Mouse (Mus musculus): Measurements from ENCODE around the gene Rap1gds1. TPM values are rescaled to one million over a fixed set of nuclear protein-coding genes. Genes with fewer than 3 reads are reported as not detected.

Rap1gds1 gene
- polyA plus RNA-seq, 1 experiment from 2014 or later: 35.5 TPM

DNA sequence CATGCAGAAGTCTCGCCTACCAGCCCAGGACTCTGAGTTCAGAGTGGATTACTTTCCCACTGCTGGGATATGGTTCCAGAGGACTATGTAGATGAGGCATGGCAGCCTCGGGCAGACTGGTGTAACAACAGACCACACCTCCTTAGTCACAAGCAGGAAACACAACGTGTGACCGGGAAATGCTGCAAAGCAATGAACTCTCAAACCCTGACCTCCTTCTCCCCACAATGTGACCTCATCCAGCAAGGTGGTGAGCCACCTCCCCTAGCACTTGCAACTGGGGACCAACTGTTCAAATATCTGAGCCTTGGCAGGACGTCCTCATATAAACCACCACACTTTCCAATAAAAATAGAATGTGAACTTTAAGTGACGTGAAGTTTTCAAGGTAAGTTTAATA lies 41.8 kb downstream of the Rap1gds1 start:
- H3K4me2 ChIP-seq (ENCODE audit: low read length): no peak overlapping the region
- no peaks in the 10 kb centered on the region for H3K27me3 ChIP-seq (replicated peaks; ENCODE audit: control insufficient read depth, insufficient read depth, low read length)
- H3K9me3 ChIP-seq (replicated peaks; ENCODE audit: control insufficient read depth, low read length): no peaks in the 10 kb centered on the region
- no peak overlapping the region for H3K9ac ChIP-seq (ENCODE audit: low read length)
- no peaks in the 10 kb centered on the region for H3K36me3 ChIP-seq (ENCODE audit: control insufficient read depth, insufficient read depth, low read length)
- no peaks in the 10 kb centered on the region for H3K4me1 ChIP-seq (ENCODE audit: control insufficient read depth, insufficient read depth, low read length)
- H3K27ac ChIP-seq (ENCODE audit: low read depth, low read length): no peak overlapping the region
- H3K4me3 ChIP-seq (ENCODE audit: low read depth, low read length): no peak overlapping the region
- ATAC-seq: no peak
- 91% methylated on average over 6 of the region's 6 CpGs for WGBS
- DNase-seq (ENCODE audit: low spot score): no peak

DNA sequence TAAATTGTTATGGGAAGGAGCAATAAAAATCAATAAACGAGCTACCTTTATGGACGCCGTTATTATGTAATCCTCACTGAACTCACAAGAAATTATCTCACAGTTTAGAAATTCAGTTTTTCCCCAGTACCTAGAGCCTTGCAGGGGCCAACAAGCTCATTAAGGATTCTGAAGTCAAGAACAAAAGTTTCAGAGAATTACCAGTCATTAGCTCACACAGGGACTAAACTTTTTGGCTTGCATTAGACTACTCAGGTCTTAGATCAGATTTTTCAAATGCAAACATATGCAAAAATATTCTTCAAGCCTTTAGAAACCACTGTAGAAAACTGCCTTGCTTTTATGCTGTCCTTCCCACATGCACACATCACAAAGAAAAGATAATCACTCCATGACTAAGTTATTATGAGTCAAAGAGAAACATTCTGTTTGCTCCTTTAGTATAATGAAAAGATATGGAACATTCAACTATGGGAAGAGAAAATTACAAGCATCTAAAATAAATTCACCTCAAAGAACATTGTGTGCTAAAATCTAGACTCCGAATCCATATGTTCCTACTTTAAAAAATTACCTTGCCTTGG lies 44.3 kb downstream of the Rap1gds1 start:
- Histone ChIP-seq H3K36me3 (ENCODE audit: control insufficient read depth, insufficient read depth, low read length) (no peaks in the 10 kb centered on the region), H3K4me2 (ENCODE audit: low read length) (no peak overlapping the region), H3K9me3 (replicated peaks; ENCODE audit: control insufficient read depth, low read length) (no peaks in the 10 kb centered on the region), H3K4me3 (ENCODE audit: low read depth, low read length) (no peak overlapping the region), H3K27me3 (replicated peaks; ENCODE audit: control insufficient read depth, insufficient read depth, low read length) (no peaks in the 10 kb centered on the region), H3K9ac (ENCODE audit: low read length) (no peak overlapping the region), H3K27ac (ENCODE audit: low read depth, low read length) (no peak overlapping the region), H3K4me1 (ENCODE audit: control insufficient read depth, insufficient read depth, low read length) (no peaks in the 10 kb centered on the region)
- ATAC-seq (peak; percentile 68), DNase-seq (ENCODE audit: low spot score) (peak; percentile 54)
- WGBS: 44% methylated on average over 4 of the region's 4 CpGs

DNA sequence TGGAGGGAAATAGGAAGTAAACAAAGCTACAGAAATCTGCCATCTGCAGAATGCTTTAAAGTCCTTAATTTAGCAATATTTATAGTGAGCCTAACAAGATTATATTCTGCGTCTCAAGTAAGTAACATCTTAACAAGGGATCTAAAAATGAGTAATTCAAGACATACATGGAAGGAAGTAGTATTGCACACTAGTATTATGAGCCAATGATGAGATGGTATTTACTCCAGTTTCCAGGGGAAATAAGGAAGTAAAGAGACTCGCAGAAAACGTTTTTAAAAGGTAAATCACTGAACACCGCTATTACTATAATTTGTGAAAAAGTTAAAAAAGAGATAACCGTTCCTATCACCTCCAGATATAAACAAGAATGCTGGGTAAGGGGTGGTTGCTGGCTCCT lies 49.9 kb downstream of the Rap1gds1 start:
- no peaks in the 10 kb centered on the region for H3K36me3 ChIP-seq (ENCODE audit: control insufficient read depth, insufficient read depth, low read length)
- ATAC-seq (no peak), DNase-seq (ENCODE audit: low spot score) (no peak)
- H3K4me1 ChIP-seq (ENCODE audit: control insufficient read depth, insufficient read depth, low read length): peaks cover 7% of the 10 kb centered on the region
- no peak overlapping the region for H3K9ac ChIP-seq (ENCODE audit: low read length)
- H3K4me2 ChIP-seq (ENCODE audit: low read length): no peak overlapping the region
- WGBS: 93% methylated on average over 5 of the region's 5 CpGs
- no peaks in the 10 kb centered on the region for H3K27me3 ChIP-seq (replicated peaks; ENCODE audit: control insufficient read depth, insufficient read depth, low read length)
- H3K9me3 ChIP-seq (replicated peaks; ENCODE audit: control insufficient read depth, low read length): no peaks in the 10 kb centered on the region
- H3K27ac ChIP-seq (ENCODE audit: low read depth, low read length): no peak overlapping the region
- H3K4me3 ChIP-seq (ENCODE audit: low read depth, low read length): no peak overlapping the region

DNA sequence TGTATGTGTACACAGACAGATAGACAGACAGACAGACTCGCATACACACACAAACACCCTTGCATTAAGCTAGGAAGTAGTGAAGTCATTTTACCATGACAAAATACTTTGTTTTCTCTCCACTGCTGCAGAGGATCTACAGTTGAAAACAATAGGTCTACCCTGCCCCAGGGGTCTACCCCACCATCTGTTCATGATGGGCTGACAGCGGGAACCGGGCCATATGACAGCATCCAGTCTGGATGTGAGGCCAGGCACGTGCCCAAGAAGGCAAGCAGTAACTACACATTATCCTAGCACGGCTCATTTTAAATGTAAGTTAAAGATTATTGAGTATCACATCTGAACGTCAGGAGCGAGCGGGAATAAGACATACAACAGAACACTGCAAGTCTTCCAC lies 51.4 kb downstream of the Rap1gds1 start:
- peak; percentile 78 for DNase-seq (ENCODE audit: low spot score)
- H3K9ac ChIP-seq (ENCODE audit: low read length): no peak overlapping the region
- H3K4me3 ChIP-seq (ENCODE audit: low read depth, low read length): no peak overlapping the region
- H3K27me3 ChIP-seq (replicated peaks; ENCODE audit: control insufficient read depth, insufficient read depth, low read length): no peaks in the 10 kb centered on the region
- no peak overlapping the region for H3K27ac ChIP-seq (ENCODE audit: low read depth, low read length)
- peaks cover 7% of the 10 kb centered on the region for H3K4me1 ChIP-seq (ENCODE audit: control insufficient read depth, insufficient read depth, low read length)
- WGBS: 53% methylated on average over 8 of the region's 8 CpGs
- no peaks in the 10 kb centered on the region for H3K9me3 ChIP-seq (replicated peaks; ENCODE audit: control insufficient read depth, low read length)
- no peak overlapping the region for H3K4me2 ChIP-seq (ENCODE audit: low read length)
- ATAC-seq: peak; percentile 87
- H3K36me3 ChIP-seq (ENCODE audit: control insufficient read depth, insufficient read depth, low read length): no peaks in the 10 kb centered on the region

DNA sequence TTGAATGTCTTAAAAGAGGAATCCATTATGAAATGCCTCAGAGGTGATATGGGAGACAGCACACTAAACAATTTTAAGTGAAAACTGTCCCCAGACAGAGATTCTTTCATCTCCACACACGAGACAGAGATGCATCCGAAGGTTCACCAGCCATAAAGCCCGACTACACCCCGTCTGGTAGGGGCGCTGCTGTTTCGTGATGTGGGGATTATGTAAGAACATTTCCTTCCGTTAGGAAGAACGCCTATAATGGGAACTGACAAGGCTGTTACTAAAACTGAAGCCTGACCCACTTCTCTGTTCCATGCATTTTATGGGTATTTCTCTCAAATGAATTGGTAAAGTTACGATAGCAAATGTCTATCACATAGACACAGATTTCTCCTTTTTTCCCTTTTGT lies 62.6 kb downstream of the Rap1gds1 start:
- no peaks in the 10 kb centered on the region for H3K9me3 ChIP-seq (replicated peaks; ENCODE audit: control insufficient read depth, low read length)
- WGBS: 86% methylated on average over 9 of the region's 9 CpGs
- DNase-seq (ENCODE audit: low spot score): no peak

DNA sequence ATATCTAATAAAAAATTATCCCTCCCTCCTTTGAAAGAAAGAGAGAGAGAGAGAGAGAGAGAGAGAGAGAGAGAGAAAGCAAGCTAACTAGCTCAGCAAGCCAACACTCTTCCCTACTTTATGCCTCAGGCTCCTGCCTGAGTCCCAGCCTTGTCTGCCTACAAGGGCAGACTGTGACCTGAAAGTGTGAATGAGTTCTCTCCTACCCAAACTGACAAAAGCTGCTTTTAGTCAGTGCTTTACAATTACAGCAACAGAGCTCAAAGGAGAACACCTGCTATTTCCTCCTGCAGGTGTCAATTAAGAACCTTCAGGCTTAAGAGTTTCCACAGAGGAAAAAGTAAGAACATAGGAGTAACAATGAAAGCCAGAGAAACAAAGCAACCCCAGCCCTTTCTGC lies 69.3 kb downstream of the Rap1gds1 start:
- ATAC-seq: peak; percentile 63
- Histone ChIP-seq H3K4me2 (ENCODE audit: low read length) (no peak overlapping the region), H3K9ac (ENCODE audit: low read length) (no peak overlapping the region), H3K36me3 (ENCODE audit: control insufficient read depth, insufficient read depth, low read length) (no peaks in the 10 kb centered on the region), H3K27me3 (replicated peaks; ENCODE audit: control insufficient read depth, insufficient read depth, low read length) (no peaks in the 10 kb centered on the region), H3K4me3 (ENCODE audit: low read depth, low read length) (no peak overlapping the region), H3K4me1 (ENCODE audit: control insufficient read depth, insufficient read depth, low read length) (0 out of 2 replicates have a peak, but pooled peaks cover 3% of the 10 kb centered on the region), H3K27ac (ENCODE audit: low read depth, low read length) (no peak overlapping the region), H3K9me3 (replicated peaks; ENCODE audit: control insufficient read depth, low read length) (no peaks in the 10 kb centered on the region)
- DNase-seq (ENCODE audit: low spot score): peak; percentile 22

More for the DNA sequence above, 62.6 kb downstream of the Rap1gds1 start:
- H3K9ac ChIP-seq (ENCODE audit: low read length): no peak overlapping the region
- peaks cover 7% of the 10 kb centered on the region; the same call in 1 of the 2 replicates for H3K36me3 ChIP-seq (ENCODE audit: control insufficient read depth, insufficient read depth, low read length)
- H3K4me2 ChIP-seq (ENCODE audit: low read length): no peak overlapping the region
- ATAC-seq: no peak
- no peaks in the 10 kb centered on the region for H3K27me3 ChIP-seq (replicated peaks; ENCODE audit: control insufficient read depth, insufficient read depth, low read length)
- no peak overlapping the region for H3K4me3 ChIP-seq (ENCODE audit: low read depth, low read length)
- H3K27ac ChIP-seq (ENCODE audit: low read depth, low read length): no peak overlapping the region
- H3K4me1 ChIP-seq (ENCODE audit: control insufficient read depth, insufficient read depth, low read length): no peaks in the 10 kb centered on the region

DNA sequence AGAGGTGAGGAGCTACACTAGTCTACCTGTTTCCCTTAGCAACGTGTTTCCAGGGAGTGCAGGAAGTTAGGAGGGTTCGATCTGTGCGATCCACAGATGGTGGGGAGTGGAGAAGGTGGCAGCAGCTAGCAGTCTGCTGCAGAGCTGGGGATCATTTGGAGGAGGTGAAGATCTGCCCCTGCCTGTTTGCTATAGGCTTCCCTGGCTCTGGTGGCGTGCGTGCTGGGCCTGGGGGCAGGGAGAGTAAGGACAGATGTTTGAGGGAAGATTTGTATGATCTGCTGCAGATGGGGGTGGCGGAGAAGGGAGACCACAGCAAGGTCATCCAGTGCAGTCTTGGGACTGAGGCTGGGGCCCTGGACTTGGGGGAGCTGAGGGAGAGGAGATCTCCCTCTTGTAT lies 72.2 kb downstream of the Rap1gds1 start:
- no peak overlapping the region for H3K9ac ChIP-seq (ENCODE audit: low read length)
- H3K27me3 ChIP-seq (replicated peaks; ENCODE audit: control insufficient read depth, insufficient read depth, low read length): no peaks in the 10 kb centered on the region
- H3K4me1 ChIP-seq (ENCODE audit: control insufficient read depth, insufficient read depth, low read length): 0 out of 2 replicates have a peak, but pooled peaks cover 3% of the 10 kb centered on the region
- no peak overlapping the region for H3K4me3 ChIP-seq (ENCODE audit: low read depth, low read length)
- no peak overlapping the region for H3K27ac ChIP-seq (ENCODE audit: low read depth, low read length)
- H3K4me2 ChIP-seq (ENCODE audit: low read length): no peak overlapping the region
- ATAC-seq (no peak), DNase-seq (ENCODE audit: low spot score) (no peak)
- no peaks in the 10 kb centered on the region for H3K36me3 ChIP-seq (ENCODE audit: control insufficient read depth, insufficient read depth, low read length)
- 79% methylated on average over 6 of the region's 6 CpGs for WGBS
- H3K9me3 ChIP-seq (replicated peaks; ENCODE audit: control insufficient read depth, low read length): no peaks in the 10 kb centered on the region

DNA sequence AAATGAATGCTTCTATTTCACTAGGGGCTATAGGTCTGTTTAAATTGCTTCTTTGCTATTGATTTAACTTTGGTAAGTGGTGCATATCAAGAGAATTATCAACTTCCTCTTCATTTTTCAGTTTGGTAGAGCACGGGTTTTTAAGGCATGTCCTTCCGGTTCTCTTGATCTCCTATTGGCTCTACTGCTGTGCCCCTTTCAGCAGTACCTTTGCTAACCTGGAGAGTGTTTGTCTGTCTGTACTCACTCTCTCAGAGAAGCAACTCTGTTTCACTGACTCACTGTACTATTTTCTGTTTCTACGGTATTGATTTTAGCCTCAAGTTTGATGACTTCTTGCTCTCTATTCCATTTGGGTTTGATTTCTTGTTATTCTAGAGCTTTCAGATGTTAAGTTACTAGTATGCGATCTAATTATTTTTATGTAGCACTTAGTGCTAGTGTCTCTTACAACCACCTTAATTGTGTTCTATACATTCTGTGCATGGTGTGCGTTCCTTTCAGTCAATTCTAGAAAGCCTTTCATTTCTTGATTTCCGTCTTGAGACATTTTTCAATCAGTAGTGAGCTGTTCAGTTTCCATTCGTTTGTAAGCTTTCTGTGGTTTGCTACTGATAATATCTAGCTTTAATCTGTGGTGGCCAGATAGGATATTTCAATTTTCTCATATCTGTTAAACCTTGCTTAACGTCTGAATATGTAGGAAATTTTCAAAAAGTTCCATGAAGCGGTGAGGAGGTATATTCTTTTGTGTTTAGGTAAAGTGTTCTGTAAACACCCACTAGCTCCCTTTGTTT lies 74.7 kb downstream of the Rap1gds1 start:
- WGBS: 88% methylated on average over 9 of the region's 9 CpGs
- Histone ChIP-seq H3K27me3 (replicated peaks; ENCODE audit: control insufficient read depth, insufficient read depth, low read length) (no peaks in the 10 kb centered on the region), H3K4me2 (ENCODE audit: low read length) (no peak overlapping the region), H3K4me3 (ENCODE audit: low read depth, low read length) (no peak overlapping the region), H3K4me1 (ENCODE audit: control insufficient read depth, insufficient read depth, low read length) (no peaks in the 10 kb centered on the region), H3K9ac (ENCODE audit: low read length) (no peak overlapping the region), H3K27ac (ENCODE audit: low read depth, low read length) (no peak overlapping the region), H3K36me3 (ENCODE audit: control insufficient read depth, insufficient read depth, low read length) (no peaks in the 10 kb centered on the region), H3K9me3 (replicated peaks; ENCODE audit: control insufficient read depth, low read length) (no peaks in the 10 kb centered on the region)
- DNase-seq (ENCODE audit: low spot score) (no peak), ATAC-seq (no peak)

DNA sequence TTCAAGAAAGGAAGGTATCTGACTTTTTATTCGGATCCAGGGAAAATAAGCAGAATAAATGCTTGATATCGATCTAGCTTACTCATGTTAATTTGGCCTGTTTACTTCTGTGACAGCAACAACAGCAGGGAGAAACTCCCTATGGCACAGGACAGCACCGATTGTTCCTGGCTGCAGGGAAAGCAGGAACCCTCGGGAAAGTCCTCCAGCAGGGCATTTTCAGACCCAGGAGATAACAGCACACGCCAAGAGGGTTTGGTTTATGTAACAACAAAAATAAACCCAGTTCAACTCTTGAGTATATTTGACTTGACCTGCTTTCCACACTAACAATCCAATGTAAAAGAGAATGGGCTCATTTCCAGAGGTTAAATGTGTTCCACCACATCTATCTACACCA lies 81.5 kb downstream of the Rap1gds1 start:
- Histone ChIP-seq H3K4me2 (ENCODE audit: low read length) (no peak overlapping the region), H3K27me3 (replicated peaks; ENCODE audit: control insufficient read depth, insufficient read depth, low read length) (no peaks in the 10 kb centered on the region), H3K9ac (ENCODE audit: low read length) (no peak overlapping the region), H3K4me3 (ENCODE audit: low read depth, low read length) (no peak overlapping the region), H3K9me3 (replicated peaks; ENCODE audit: control insufficient read depth, low read length) (no peaks in the 10 kb centered on the region), H3K4me1 (ENCODE audit: control insufficient read depth, insufficient read depth, low read length) (no peaks in the 10 kb centered on the region), H3K27ac (ENCODE audit: low read depth, low read length) (no peak overlapping the region), H3K36me3 (ENCODE audit: control insufficient read depth, insufficient read depth, low read length) (no peaks in the 10 kb centered on the region)
- WGBS: 83% methylated on average over 5 of the region's 5 CpGs
- ATAC-seq (no peak), DNase-seq (ENCODE audit: low spot score) (no peak)

Data from forebrain, embryonic 14.5 days (tissue).